Mouse (Mus musculus): ENCODE measurements around the gene Spata7. TPM values are rescaled to one million over a fixed set of nuclear protein-coding genes. Genes with fewer than 3 reads are reported as not detected.

The Spata7 gene
- total RNA-seq, 2 experiments from 2014 or later = 1.1 TPM; not detected in 1

DNA sequence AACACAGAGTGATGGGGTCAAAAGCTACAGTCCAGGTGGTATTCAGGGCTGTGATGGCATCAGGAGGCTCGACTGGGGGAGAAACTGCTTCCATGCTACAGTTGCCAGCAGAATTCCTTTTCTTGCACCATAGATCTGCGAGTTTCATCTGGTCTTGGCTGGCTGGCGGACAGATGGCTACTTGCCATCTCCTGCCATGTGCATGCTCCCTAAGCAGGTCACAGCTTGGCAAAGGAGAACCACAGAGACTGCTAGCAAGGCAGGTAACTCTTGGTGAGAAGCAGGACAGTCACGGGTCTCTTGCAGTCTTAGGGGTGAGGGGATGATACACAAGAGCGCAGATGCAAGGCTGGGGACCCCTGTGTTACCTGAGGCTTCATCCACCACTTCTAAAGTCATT lies 41.9 kb downstream of the Spata7 start:
- ATAC-seq (replicated peaks; ENCODE audit: low FRiP score, poor library complexity, severe bottlenecking) = no peak

DNA sequence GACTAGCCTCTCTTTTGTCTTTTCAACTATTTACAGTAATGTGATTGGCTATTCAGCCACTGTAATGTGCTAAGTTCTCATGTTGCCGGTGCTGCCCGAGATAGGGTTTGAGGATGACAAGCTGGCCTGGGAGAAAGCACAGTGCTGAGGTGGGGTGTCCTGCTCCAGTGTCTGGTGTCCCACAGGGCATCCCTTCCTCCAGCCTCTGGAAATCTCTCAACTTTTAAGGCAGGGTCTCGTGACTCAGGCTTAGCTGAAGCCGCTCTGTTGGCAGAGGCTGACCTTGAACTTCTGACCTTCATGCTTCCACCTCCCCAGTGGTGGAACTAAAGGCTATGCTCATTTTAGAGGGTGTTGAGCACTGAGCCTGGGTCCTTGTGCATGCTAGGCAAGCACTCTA lies 42.5 kb downstream of the Spata7 start:
- no peak for ATAC-seq (replicated peaks; ENCODE audit: low FRiP score, poor library complexity, severe bottlenecking)

DNA sequence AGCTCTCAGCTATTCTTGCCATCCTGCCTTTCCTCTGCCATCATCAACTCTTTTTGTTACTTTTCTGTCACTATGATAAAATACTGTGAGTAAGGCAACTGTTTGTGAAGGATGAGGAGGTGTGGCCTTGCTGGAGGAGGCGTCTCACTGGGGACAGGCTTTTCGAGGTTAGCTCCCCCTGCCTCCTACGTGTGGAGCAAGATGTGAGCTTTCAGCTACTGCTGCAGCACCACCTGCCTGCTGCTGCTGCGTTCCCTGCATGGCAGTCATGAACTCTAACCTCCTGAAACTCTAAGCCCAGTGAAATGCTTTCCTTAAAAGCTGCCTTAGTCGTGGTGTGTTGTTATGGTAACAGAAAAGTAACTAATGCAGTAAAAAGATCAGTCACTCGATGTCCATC lies 45.9 kb downstream of the Spata7 start:
- ATAC-seq (replicated peaks; ENCODE audit: low FRiP score, poor library complexity, severe bottlenecking) = no peak

DNA sequence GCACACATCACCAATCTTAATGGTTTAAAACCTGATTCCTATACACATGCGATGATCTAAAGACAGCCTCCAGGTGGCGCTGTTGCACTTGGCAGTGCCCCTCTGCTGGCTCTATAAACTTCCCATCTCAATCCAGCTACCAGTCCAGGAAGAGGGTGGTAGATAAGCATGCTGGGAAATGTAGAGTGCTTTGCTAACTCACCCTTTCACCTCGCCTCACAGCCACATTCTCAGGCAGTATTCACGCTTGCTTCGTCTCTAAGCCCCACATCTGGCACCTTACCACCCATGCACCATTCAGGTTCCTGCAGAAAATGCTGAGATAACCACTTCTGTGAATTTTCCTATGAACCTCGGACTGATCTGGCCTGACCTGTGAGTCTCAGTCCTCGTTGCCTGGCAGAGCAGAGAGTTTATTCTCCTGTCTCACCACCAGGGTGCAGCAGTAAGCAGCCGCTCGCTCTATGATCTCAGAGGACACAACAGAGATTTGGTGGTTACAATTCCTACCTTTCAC lies 46.7 kb downstream of the Spata7 start:
- ATAC-seq (replicated peaks; ENCODE audit: low FRiP score, poor library complexity, severe bottlenecking) = peak; percentile 90

DNA sequence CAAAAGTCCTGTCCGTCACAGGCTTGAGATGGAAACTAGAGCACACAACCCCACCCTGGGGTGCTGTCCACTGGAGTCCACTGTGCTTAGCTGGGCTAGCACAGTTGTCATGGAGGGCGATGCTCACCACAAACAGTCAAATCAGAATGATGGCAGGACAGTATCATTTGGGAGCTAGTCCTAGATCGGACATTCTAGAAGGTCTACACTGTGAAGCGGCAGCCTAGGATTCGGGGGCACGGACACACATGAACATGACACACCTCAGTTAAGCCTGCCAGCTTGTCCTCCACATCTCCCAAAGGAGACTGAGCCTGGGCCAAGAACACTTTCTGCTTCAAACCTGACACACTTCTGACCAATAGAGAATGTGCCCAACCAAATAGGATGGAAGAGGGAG lies 48.9 kb downstream of the Spata7 start:
- no peak for ATAC-seq (replicated peaks; ENCODE audit: low FRiP score, poor library complexity, severe bottlenecking)

DNA sequence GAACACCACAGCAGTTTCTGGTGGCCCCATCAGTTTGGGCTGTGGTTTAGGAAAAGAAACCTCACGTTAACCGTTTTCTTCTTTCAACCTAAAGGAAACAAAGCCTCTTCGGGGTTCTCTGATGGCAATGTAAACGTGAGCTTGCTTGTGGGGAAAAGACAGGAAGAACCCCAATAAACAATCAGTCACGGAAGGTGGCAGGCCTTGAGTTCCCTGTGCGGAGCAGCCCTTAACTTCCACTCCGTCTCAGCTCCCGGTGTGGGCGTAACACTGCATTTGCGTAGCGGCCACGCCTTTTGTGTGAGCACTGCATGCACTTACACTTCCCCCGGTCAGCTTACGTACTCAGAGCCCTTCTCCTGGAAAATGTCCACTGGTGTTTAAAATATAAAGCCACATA lies 49.4 kb downstream of the Spata7 start:
- no peak for ATAC-seq (replicated peaks; ENCODE audit: low FRiP score, poor library complexity, severe bottlenecking)

DNA sequence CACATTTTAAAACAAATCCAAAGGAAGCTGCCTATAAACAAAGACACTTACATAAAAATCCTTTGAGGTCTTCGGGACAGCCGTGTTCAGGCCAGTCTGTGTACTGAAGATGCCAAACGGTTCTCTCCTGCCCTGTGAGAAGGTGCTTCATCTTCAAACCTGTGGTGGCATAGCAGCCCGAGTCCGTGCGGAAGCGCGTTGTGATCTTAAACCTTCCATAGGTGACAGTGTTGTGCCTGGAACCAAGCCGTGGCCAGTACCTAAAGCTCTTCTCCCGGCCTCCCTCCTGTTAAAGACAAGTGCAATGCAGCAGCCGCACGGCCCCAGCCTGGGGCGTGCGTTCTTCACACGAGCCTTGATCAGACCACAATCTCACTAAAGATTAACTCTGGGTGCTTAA lies 51.9 kb downstream of the Spata7 start:
- no peak for ATAC-seq (replicated peaks; ENCODE audit: low FRiP score, poor library complexity, severe bottlenecking)

DNA sequence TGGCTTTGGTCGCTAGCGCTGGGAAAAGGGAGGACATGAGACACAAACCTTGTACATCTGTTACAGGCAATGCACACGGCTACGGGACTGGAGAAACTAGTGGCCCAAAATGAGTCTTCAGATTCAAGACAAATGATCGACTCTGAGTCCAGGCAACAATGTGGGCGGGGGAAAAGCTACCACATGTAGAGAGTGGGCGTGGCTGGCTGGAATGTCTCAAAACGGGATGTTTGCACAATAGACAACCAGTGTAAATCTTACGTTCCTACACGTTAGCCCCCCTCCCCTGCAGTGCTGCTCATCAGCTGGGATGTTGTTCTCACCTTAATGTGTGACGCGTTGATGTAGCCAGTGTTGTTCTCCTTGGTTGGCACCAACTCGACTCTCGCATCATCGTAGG lies 54.2 kb downstream of the Spata7 start:
- no peak for ATAC-seq (replicated peaks; ENCODE audit: low FRiP score, poor library complexity, severe bottlenecking)

DNA sequence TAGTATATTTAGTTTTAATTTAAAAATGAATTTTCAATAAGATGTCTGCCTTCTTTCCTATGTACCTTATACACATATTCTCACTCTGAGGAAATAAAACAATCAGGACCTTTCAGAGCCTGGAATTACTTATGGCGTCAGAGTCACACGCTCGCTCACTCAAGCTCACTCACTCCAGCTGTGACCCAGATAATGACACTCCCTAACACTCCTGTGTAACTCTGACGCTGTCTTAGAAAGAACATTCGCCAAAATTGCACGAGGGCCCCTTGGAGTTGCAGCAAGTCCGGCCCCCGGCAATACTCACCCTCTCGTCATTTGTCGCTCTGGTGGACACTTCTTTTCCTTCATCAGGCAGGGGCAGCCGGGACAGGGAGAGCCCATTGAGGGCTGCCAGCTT lies 55.2 kb downstream of the Spata7 start:
- ATAC-seq (replicated peaks; ENCODE audit: low FRiP score, poor library complexity, severe bottlenecking) = no peak

DNA sequence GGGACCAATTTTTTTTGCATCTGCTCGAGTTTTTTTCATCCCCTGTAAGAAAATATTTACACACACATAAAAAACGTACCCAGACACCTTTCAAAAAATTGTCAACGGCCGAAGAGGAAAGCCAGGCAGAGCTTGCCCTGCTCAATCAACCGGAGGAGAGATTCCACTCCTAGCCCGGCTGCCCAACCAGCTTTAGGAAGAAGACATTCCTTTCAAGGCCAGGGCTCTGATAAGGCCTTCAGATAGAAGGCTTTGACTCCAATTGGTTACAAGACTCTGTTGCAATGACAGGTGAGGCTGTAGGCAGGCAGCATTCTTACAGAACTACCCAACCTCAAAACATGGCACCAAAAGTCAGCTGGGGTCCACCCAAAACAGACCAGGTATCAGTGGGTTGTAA lies 55.6 kb downstream of the Spata7 start:
- no peak for ATAC-seq (replicated peaks; ENCODE audit: low FRiP score, poor library complexity, severe bottlenecking)

DNA sequence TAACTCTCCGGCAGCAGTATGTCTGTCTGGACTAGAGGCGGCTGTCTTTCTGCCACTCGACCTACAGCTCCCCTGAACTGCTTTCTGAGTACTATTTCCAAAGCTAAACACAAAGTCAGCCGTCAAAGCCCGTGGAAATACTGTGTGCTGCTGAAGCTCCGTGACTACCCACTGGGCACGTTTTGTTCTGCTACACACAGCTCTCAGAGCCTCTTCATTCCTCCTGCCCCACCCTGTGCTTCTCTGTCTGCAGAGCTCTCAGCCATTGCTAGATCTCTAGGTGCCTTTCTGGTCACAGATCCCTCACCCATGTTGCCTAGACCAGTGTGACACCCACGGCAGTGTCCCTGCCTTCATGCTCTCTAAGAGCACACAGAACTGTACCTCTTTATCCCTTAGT lies 62.3 kb downstream of the Spata7 start:
- no peak for ATAC-seq (replicated peaks; ENCODE audit: low FRiP score, poor library complexity, severe bottlenecking)

DNA sequence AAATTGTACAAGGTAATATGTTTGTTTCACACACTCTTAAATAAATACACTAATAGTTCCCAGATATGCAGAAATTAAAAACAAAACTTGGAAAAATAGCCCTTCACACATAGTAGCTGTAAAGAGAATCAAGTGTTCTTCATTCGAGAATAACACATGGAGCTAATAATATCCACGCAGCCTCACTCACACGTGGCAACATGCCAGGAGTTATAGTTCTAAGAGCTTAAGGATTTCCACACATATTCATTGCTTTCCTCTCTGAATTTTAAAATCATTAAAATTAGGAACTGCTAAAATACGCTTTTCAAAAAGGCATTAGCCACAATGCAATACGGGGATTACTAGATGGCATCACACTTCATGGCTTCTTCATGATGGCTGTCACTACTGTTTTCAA lies 69.2 kb downstream of the Spata7 start:
- ATAC-seq (replicated peaks; ENCODE audit: low FRiP score, poor library complexity, severe bottlenecking) = no peak

DNA sequence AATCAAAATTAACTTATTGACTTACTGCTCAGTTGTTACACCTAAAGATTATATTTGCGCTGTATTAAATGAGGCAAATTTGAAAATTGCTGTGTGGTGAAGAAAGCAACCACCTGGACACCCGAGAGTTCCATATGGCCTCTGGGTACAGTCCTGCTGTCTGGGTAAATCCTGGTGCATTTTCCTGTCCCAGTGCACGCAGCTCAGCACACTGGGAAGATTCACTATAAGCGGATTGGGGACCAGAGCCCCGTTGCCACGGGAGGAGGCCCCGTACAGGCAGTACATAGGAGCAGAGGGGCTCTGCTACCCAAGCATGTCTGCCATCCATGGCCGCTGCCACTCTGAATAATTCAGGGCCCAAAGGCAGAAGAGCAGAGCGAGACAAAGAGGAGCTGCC lies 73.6 kb downstream of the Spata7 start:
- no peak for ATAC-seq (replicated peaks; ENCODE audit: low FRiP score, poor library complexity, severe bottlenecking)

DNA sequence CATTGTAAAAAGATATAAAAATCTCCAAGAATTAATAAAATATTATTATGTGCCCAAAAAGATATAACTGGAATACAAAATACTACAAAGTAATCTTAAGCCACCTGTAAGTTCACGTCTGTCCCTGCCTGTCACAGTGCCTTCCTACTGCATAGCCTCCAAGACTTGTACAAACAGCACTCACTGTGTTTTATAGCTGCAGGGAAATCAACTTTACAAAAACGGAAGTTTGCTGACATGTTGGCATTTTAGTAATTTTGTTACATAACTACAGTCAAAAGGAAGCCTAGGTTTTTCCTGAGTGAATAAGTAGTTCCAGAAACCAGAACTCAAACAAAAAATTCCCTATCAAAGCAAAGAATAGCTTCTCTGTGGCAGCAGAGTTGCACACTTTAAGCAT lies 75.6 kb downstream of the Spata7 start:
- ATAC-seq (replicated peaks; ENCODE audit: low FRiP score, poor library complexity, severe bottlenecking) = no peak

DNA sequence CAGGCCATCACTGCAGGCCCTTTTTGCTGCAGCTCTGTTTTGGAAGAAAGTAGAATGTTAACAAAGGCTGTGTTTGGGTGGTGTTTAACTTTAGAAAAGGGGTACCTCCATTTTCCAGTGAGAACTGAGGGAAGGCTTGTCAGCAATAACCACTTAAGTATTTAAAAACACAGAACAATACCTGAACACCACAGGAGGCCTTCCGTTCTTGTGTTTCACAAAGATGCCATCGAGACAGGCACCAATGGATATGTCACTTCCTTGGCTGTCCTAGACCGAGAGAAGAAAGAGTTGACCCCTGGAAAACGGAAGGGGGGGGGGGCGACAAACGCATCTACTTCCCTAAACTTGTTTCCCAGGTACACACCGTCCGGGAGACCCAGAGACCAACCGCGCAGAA lies 76.0 kb downstream of the Spata7 start:
- ATAC-seq (replicated peaks; ENCODE audit: low FRiP score, poor library complexity, severe bottlenecking) = no peak

DNA sequence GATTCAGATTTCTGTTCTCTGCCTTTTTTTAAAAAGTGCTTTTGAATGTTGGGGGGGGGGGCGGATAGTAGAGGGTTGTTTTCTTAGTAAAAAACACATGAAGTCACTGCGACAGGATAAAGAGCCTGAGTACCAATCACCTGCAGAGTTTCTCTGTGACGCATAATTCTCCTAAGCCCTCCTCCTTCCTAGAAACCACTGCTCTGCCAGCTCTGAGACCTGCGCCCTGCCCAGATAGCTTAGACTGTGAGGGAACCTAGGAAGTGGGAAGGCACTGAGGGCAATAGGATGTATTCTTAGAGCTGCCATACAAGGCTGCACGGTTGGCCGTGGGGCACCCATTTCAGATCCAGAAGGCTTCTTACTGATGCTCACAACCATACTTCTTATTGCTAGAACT lies 84.9 kb downstream of the Spata7 start:
- no peak for ATAC-seq (replicated peaks; ENCODE audit: low FRiP score, poor library complexity, severe bottlenecking)

DNA sequence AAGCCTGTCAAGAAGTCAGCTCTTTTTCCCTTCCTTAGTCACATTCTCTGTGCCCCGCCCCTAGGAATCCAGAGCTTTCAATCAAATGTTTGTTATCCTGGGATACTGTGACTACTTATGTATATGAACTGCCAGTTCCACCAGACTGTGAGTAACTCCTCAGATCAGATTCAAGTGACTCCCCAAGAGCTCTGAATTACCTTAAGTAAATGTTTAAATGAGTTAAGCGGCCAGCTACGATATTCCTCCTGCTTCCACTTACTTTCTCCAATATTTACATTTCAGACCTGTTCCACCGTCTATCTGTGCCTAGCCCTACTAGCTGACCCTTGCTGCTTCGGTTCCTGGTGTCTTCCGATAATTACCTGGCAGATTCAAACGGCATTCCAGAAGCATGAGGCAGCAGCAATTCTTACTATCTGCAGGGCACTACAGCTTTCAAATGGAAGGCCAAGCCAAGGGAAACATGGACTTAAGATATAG lies 85.7 kb downstream of the Spata7 start:
- no peak for ATAC-seq (replicated peaks; ENCODE audit: low FRiP score, poor library complexity, severe bottlenecking)

DNA sequence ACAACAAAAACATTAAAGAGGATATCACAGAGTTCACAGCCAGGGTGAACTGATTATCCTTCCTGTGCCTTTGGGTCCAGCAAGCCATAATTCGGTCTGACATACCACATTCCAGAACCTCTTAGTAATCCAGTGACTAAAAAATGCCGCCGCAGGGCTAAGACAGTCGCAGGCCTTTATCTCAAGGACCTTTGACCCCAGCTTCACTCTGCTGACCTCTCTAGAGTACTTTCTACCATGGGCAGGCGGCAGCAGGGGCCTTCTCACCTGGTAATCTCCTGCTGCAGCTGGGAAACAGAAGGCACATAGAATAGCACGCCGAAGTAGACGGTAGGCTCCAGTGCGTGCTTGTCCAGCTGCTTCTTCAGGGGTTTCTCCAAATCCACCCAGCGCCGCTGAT lies 86.8 kb downstream of the Spata7 start:
- ATAC-seq (replicated peaks; ENCODE audit: low FRiP score, poor library complexity, severe bottlenecking) = no peak

DNA sequence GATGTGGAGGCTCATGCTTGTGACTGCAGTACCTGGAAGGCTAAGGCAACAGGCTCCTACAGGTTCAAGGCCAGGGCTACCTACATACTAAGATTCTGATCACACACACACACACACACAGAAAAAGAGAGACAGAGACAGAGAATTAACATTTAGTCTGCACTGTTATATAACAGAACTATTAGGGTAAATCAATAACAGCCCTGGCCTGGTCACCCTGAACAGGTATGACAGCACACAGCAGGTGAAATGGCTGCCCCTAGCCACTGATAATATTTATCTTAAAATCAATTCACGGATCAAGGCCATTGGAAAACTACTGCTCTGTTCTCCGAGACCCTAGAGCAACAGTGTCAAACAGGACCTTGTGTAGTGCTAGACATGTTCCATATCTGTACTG lies 88.2 kb downstream of the Spata7 start:
- ATAC-seq (replicated peaks; ENCODE audit: low FRiP score, poor library complexity, severe bottlenecking) = no peak

All from erythroblast, adult 5-6 weeks (primary cell).